Mouse (Mus musculus) right cerebral cortex, adult 18-20 months (tissue): Measurements from ENCODE around the gene Adarb2.

ENCODE experiments used
- DNase-seq: peaks from one replicate; pipeline ENCODE4 v3.0.0; 2022; ENCODE audit warnings: mixed read lengths

Gene Adarb2

GRCm38 (mm10) chr13:8493363-8493762 lies 290.7 kb downstream of the Adarb2 start:
- DNase-seq: no peak

- no peak for DNase-seq
Measured at GRCm38 (mm10) chr13:8499551-8499950, 296.9 kb downstream of the Adarb2 start.

- DNase-seq: no peak
Measured at GRCm38 (mm10) chr13:8511069-8511817, 308.6 kb downstream of the Adarb2 start.

GRCm38 (mm10) chr13:8515979-8516715 lies 313.5 kb downstream of the Adarb2 start:
- DNase-seq: no peak

- no peak for DNase-seq
Measured at GRCm38 (mm10) chr13:8519204-8519603, 316.5 kb downstream of the Adarb2 start.

- no peak for DNase-seq
Measured at GRCm38 (mm10) chr13:8525748-8526631, 323.3 kb downstream of the Adarb2 start.

- DNase-seq: no peak
Measured at GRCm38 (mm10) chr13:8534265-8535113, 331.8 kb downstream of the Adarb2 start.

GRCm38 (mm10) chr13:8538481-8538880 lies 335.8 kb downstream of the Adarb2 start:
- no peak for DNase-seq

- no peak for DNase-seq
Measured at GRCm38 (mm10) chr13:8538896-8539295, 336.2 kb downstream of the Adarb2 start.

- no peak for DNase-seq
Measured at GRCm38 (mm10) chr13:8542684-8543083, 340.0 kb downstream of the Adarb2 start.

GRCm38 (mm10) chr13:8552242-8552641 lies 349.6 kb downstream of the Adarb2 start:
- no peak for DNase-seq

- no peak for DNase-seq
Measured at GRCm38 (mm10) chr13:8557784-8558183, 355.1 kb downstream of the Adarb2 start.

GRCm38 (mm10) chr13:8560485-8560884 lies 357.8 kb downstream of the Adarb2 start:
- no peak for DNase-seq

GRCm38 (mm10) chr13:8563161-8563560 lies 360.5 kb downstream of the Adarb2 start:
- DNase-seq: no peak

GRCm38 (mm10) chr13:8567111-8568026 lies 364.7 kb downstream of the Adarb2 start:
- DNase-seq: no peak

- no peak for DNase-seq
Measured at GRCm38 (mm10) chr13:8570269-8570668, 367.6 kb downstream of the Adarb2 start.

- DNase-seq: no peak
Measured at GRCm38 (mm10) chr13:8573908-8574307, 371.2 kb downstream of the Adarb2 start.

GRCm38 (mm10) chr13:8584257-8585005 lies 381.8 kb downstream of the Adarb2 start:
- DNase-seq: no peak

GRCm38 (mm10) chr13:8587447-8587846 lies 384.8 kb downstream of the Adarb2 start:
- DNase-seq: no peak

- no peak for DNase-seq
Measured at GRCm38 (mm10) chr13:8590460-8590859, 387.8 kb downstream of the Adarb2 start.
